Mouse (Mus musculus): ENCODE data around the gene Mettl1. TPM values are rescaled to one million over a fixed set of nuclear protein-coding genes. Genes with fewer than 3 reads are reported as not detected.

Mettl1 gene
- polyA plus RNA-seq, 1 experiment from 2014 or later = 44.8 TPM

- peaks cover 9% of the 10 kb centered on the region for H3K27me3 ChIP-seq (ENCODE audit: control insufficient read depth, insufficient read depth, low read length)
- H3K27ac ChIP-seq (replicated peaks; ENCODE audit: low read depth, low read length) = peak overlapping the region; percentile 81
- peak overlapping the region; percentile 73 for H3K4me2 ChIP-seq (ENCODE audit: low read depth, low read length)
- H3K36me3 ChIP-seq (replicated peaks; ENCODE audit: control insufficient read depth, insufficient read depth, low read depth, low read length) = peaks cover 24% of the 10 kb centered on the region
- DNase-seq (ENCODE audit: low spot score) = no peak
- 12% methylated on average over 37 of the region's 37 CpGs for WGBS
- H3K9me3 ChIP-seq (replicated peaks; ENCODE audit: control insufficient read depth, low read length) = no peaks in the 10 kb centered on the region
- ATAC-seq (replicated peaks; ENCODE audit: insufficient number of reproducible peaks, low FRiP score, low TSS enrichment, low read depth) = no peak; the same call in 1 of the 2 replicates
- H3K4me1 ChIP-seq (ENCODE audit: control insufficient read depth, insufficient read depth, low read length) = no peaks in the 10 kb centered on the region; the same call in 1 of the 2 replicates
- peak overlapping the region; percentile 98 for H3K9ac ChIP-seq (replicated peaks; ENCODE audit: low read length)
- H3K4me3 ChIP-seq (ENCODE audit: low read depth, low read length) = peak overlapping the region; percentile 84
Observed at GRCm38 (mm10) chr10:127063913-127064870, 23.0 kb downstream of the Mettl1 start.

GRCm38 (mm10) chr10:127065981-127066380, 24.8 kb downstream of the Mettl1 start:
- H3K27ac ChIP-seq (replicated peaks; ENCODE audit: low read depth, low read length) = no peak overlapping the region
- no peak for ATAC-seq (replicated peaks; ENCODE audit: insufficient number of reproducible peaks, low FRiP score, low TSS enrichment, low read depth)
- H3K9me3 ChIP-seq (replicated peaks; ENCODE audit: control insufficient read depth, low read length) = no peaks in the 10 kb centered on the region
- H3K4me1 ChIP-seq (ENCODE audit: control insufficient read depth, insufficient read depth, low read length) = no peaks in the 10 kb centered on the region; the same call in 1 of the 2 replicates
- no peak overlapping the region for H3K4me3 ChIP-seq (ENCODE audit: low read depth, low read length)
- peaks cover 24% of the 10 kb centered on the region for H3K36me3 ChIP-seq (replicated peaks; ENCODE audit: control insufficient read depth, insufficient read depth, low read depth, low read length)
- no peak overlapping the region for H3K9ac ChIP-seq (replicated peaks; ENCODE audit: low read length)
- H3K4me2 ChIP-seq (ENCODE audit: low read depth, low read length) = no peak overlapping the region
- H3K27me3 ChIP-seq (ENCODE audit: control insufficient read depth, insufficient read depth, low read length) = no peaks in the 10 kb centered on the region
- 92% methylated on average over 9 of the region's 9 CpGs for whole genome bisulfite sequencing
- DNase-seq (ENCODE audit: low spot score) = no peak

DNA sequence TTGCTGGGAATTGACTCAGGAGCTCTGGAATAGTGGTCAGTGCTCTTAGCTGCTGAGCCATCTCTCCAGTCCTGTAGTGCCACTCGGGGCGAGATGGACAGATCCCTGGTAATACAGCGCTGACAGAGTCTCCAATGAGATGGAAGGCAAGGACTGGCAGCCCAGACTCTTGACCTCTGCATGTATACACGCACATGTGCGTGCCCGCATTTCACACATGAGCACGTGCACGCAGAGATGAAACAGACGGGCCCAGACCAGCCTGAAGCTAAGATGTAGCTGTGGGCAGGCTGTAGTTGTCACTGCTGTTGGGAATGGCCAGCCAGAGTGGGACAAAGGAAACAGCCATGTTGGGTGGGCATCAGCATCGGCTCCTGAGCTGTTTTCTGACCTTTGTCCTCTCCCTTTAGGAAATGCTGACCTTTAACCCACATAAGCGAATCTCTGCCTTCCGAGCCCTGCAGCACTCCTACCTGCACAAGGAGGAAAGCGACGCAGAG, 25.4 kb downstream of the Mettl1 start:
- H3K27me3 ChIP-seq (ENCODE audit: control insufficient read depth, insufficient read depth, low read length) = no peaks in the 10 kb centered on the region
- no peak overlapping the region for H3K27ac ChIP-seq (replicated peaks; ENCODE audit: low read depth, low read length)
- peaks cover 24% of the 10 kb centered on the region for H3K36me3 ChIP-seq (replicated peaks; ENCODE audit: control insufficient read depth, insufficient read depth, low read depth, low read length)
- H3K9me3 ChIP-seq (replicated peaks; ENCODE audit: control insufficient read depth, low read length) = no peaks in the 10 kb centered on the region
- WGBS = 87% methylated on average over 14 of the region's 14 CpGs
- no peaks in the 10 kb centered on the region; the same call in 1 of the 2 replicates for H3K4me1 ChIP-seq (ENCODE audit: control insufficient read depth, insufficient read depth, low read length)
- no peak overlapping the region for H3K4me3 ChIP-seq (ENCODE audit: low read depth, low read length)
- no peak for ATAC-seq (replicated peaks; ENCODE audit: insufficient number of reproducible peaks, low FRiP score, low TSS enrichment, low read depth)
- DNase-seq (ENCODE audit: low spot score) = no peak
- no peak overlapping the region for H3K9ac ChIP-seq (replicated peaks; ENCODE audit: low read length)
- no peak overlapping the region for H3K4me2 ChIP-seq (ENCODE audit: low read depth, low read length)

- H3K9ac ChIP-seq (replicated peaks; ENCODE audit: low read length) = peak overlapping the region; percentile 67
Observed at GRCm38 (mm10) chr10:127068360-127069038, 27.3 kb downstream of the Mettl1 start.

GRCm38 (mm10) chr10:127069281-127070189, 28.3 kb downstream of the Mettl1 start:
- DNase-seq (ENCODE audit: low spot score) = peak; percentile 80
- WGBS = 7% methylated on average over 30 of the region's 30 CpGs
- H3K4me2 ChIP-seq (ENCODE audit: low read depth, low read length) = peak overlapping the region; percentile 90
- no peaks in the 10 kb centered on the region for H3K9me3 ChIP-seq (replicated peaks; ENCODE audit: control insufficient read depth, low read length)
- H3K27me3 ChIP-seq (ENCODE audit: control insufficient read depth, insufficient read depth, low read length) = no peaks in the 10 kb centered on the region
- H3K4me3 ChIP-seq (ENCODE audit: low read depth, low read length) = peak overlapping the region; percentile 58
- H3K4me1 ChIP-seq (ENCODE audit: control insufficient read depth, insufficient read depth, low read length) = no peaks in the 10 kb centered on the region; the same call in 1 of the 2 replicates
- H3K27ac ChIP-seq (replicated peaks; ENCODE audit: low read depth, low read length) = peak overlapping the region; percentile 75
- H3K36me3 ChIP-seq (replicated peaks; ENCODE audit: control insufficient read depth, insufficient read depth, low read depth, low read length) = peaks cover 24% of the 10 kb centered on the region
- ATAC-seq (replicated peaks; ENCODE audit: insufficient number of reproducible peaks, low FRiP score, low TSS enrichment, low read depth) = peak; percentile 66
- peak overlapping the region; percentile 67 for H3K9ac ChIP-seq (replicated peaks; ENCODE audit: low read length)

More at GRCm38 (mm10) chr10:127068360-127069038, 27.3 kb downstream of the Mettl1 start:
- no peaks in the 10 kb centered on the region; the same call in 1 of the 2 replicates for H3K4me1 ChIP-seq (ENCODE audit: control insufficient read depth, insufficient read depth, low read length)
- peak overlapping the region; percentile 90 for H3K4me2 ChIP-seq (ENCODE audit: low read depth, low read length)
- DNase-seq (ENCODE audit: low spot score) (no peak), ATAC-seq (replicated peaks; ENCODE audit: insufficient number of reproducible peaks, low FRiP score, low TSS enrichment, low read depth) (no peak)
- no peaks in the 10 kb centered on the region for H3K9me3 ChIP-seq (replicated peaks; ENCODE audit: control insufficient read depth, low read length)
- peak overlapping the region; percentile 58 for H3K4me3 ChIP-seq (ENCODE audit: low read depth, low read length)
- WGBS = 81% methylated on average over 9 of the region's 9 CpGs
- no peak overlapping the region for H3K27ac ChIP-seq (replicated peaks; ENCODE audit: low read depth, low read length)
- H3K27me3 ChIP-seq (ENCODE audit: control insufficient read depth, insufficient read depth, low read length) = no peaks in the 10 kb centered on the region
- H3K36me3 ChIP-seq (replicated peaks; ENCODE audit: control insufficient read depth, insufficient read depth, low read depth, low read length) = peaks cover 24% of the 10 kb centered on the region

DNA sequence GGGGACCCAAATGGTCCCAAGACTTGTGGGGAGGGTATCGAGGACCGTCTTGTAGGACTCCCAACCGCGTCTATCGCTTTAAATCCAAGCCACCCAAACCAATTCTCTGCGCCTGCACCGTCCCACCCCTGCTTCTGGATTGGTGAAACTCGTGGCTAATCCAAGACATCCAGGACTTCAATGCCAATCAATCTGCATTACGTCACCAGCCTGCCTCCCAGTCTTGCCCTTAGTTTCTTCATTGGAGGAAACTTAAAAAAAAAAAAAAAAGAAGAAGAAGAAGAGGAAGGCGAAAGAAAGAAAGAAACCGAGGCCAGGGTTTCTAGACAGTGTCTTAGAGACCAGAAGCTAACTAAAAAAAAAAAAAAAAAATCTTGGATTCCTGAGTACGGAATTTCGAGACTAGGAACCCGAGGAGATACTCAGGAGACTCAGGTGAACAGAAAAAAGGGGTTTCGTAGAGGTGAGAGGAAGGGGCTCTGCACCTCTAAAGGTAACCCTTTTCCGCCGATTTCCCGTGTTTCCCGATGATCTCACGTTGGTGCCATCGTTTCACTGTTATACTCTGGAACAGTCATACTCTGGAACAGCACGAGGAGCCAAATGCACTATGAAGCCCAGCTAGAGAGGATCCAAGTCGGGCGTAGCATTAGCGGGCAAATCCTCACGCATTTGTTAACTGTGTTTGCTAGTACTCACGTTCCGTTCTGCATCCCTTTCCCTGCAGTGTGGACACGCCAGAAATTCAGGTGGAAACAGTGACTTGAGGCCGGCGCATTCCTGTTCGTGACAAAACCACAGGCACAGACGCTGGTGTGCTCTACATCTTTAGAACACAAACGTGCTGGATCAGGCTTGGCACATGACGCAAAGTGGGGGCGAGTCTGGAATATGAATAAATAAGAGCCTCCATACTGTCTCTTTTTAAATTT, 29.2 kb downstream of the Mettl1 start, which contains the start of gene Tspan31:
Gene Tspan31 (minus strand): TSS at position 75 of the 932 bp plus-strand sequence.
- H3K4me1 ChIP-seq (ENCODE audit: control insufficient read depth, insufficient read depth, low read length) = no peaks in the 10 kb centered on the region; the same call in 1 of the 2 replicates
- H3K27ac ChIP-seq (replicated peaks; ENCODE audit: low read depth, low read length) = peak within 1 kb of the TSS; percentile 75
- WGBS = 3% methylated on average over 36 of the region's 36 CpGs
- peak; percentile 97 for DNase-seq (ENCODE audit: low spot score)
- peak; percentile 85 for ATAC-seq (replicated peaks; ENCODE audit: insufficient number of reproducible peaks, low FRiP score, low TSS enrichment, low read depth)
- H3K27me3 ChIP-seq (ENCODE audit: control insufficient read depth, insufficient read depth, low read length) = no peaks in the 10 kb centered on the region; the same call in 1 of the 2 replicates
- no peaks in the 10 kb centered on the region for H3K9me3 ChIP-seq (replicated peaks; ENCODE audit: control insufficient read depth, low read length)
- peak within 1 kb of the TSS; percentile 90 for H3K4me2 ChIP-seq (ENCODE audit: low read depth, low read length)
- peaks cover 17% of the 10 kb centered on the region for H3K36me3 ChIP-seq (replicated peaks; ENCODE audit: control insufficient read depth, insufficient read depth, low read depth, low read length)
- H3K9ac ChIP-seq (replicated peaks; ENCODE audit: low read length) = peak within 1 kb of the TSS; percentile 67
- H3K4me3 ChIP-seq (ENCODE audit: low read depth, low read length) = peak within 1 kb of the TSS; percentile 58

Measured in embryonic facial prominence, embryonic 11.5 days (tissue).